9 mouse cellular contexts compared by ENCODE assay signal in the genomic region with DNA sequence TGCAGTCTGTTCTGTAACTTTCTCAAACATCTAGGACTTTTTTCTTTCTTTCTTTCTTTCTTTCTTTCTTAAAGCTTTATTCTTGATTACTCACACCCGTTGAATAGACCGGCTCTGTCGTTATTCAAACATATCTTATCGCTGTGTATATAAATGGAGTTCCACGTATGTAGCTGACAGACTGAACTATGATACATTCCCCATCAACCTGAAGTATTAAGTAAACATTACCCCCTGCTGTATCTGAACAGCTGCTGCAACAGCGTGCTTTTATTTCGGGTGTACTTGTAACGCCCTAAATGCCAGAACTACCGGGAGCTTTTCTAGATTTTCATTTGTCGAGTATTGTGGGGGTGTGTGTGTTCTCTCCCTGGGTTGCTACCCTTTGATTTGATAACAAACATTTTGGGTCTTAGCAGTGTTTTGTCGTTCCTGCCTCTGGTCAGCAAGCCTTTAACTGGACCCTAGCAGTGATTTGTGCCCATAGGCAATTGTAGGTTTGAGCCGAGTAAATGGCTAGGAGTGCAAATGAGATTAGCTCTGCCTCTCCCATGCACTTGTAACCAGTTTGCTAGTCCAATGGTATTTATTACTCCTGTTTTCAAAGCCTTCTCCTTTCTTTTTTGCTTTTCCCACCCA. TPM values are rescaled to one million over a fixed set of nuclear protein-coding genes. Genes with fewer than 3 reads are reported as not detected.
DNase-seq lines count a peak whose midpoint lies in the region; ATAC-seq and TF ChIP-seq lines count a peak whose summit lies in the region.
"Had no signal": no experiment of that assay in that cellular context is flagged by ENCODE, and none has a peak within 500 bp of the region (broad histone marks: within the 10 kb centered on the region; RNA-seq: fewer than 3 reads in every experiment).

No protein-coding gene starts in this region.

- peak overlapping the region; percentile 89 for H3K9ac ChIP-seq in heart, embryonic 13.5 days
- H3K9ac ChIP-seq in embryonic facial prominence, embryonic 12.5 days: no peak overlapping the region
- no peak overlapping the region; the same call in 1 of the 2 replicates for H3K9ac ChIP-seq in hindbrain, postnatal 0 days (replicated peaks; ENCODE audit: low read length)
- H3K9ac ChIP-seq in midbrain, embryonic 14.5 days (replicated peaks; ENCODE audit: low read length): no peak overlapping the region

- H3K36me3 ChIP-seq in heart, embryonic 13.5 days: peaks cover 28% of the 10 kb centered on the region
- H3K36me3 ChIP-seq in embryonic facial prominence, embryonic 12.5 days: peaks cover 17% of the 10 kb centered on the region
- H3K36me3 ChIP-seq in hindbrain, postnatal 0 days (ENCODE audit: insufficient read depth, low read length): 0 out of 2 replicates have a peak, but pooled peaks cover 4% of the 10 kb centered on the region
- peaks cover 28% of the 10 kb centered on the region for H3K36me3 ChIP-seq in midbrain, embryonic 14.5 days (ENCODE audit: control insufficient read depth, insufficient read depth, low read length)

- peaks cover 43% of the 10 kb centered on the region for H3K4me1 ChIP-seq in heart, embryonic 13.5 days
- H3K4me1 ChIP-seq in embryonic facial prominence, embryonic 12.5 days: peaks cover 23% of the 10 kb centered on the region
- peaks cover 24% of the 10 kb centered on the region for H3K4me1 ChIP-seq in hindbrain, postnatal 0 days (ENCODE audit: insufficient read depth, low read length)
- H3K4me1 ChIP-seq in midbrain, embryonic 14.5 days (ENCODE audit: control insufficient read depth, insufficient read depth, low read length): peaks cover 31% of the 10 kb centered on the region

- H3K4me3 ChIP-seq in heart, embryonic 13.5 days: peak overlapping the region; percentile 98
- peak overlapping the region; percentile 94 for H3K4me3 ChIP-seq in embryonic facial prominence, embryonic 12.5 days
- H3K4me3 ChIP-seq in hindbrain, postnatal 0 days (ENCODE audit: low read length): peak overlapping the region; percentile 92
- H3K4me3 ChIP-seq in midbrain, embryonic 14.5 days (replicated peaks; ENCODE audit: low read depth, low read length): peak overlapping the region; percentile 63

- H3K27ac ChIP-seq in heart, embryonic 13.5 days (replicated peaks): no peak overlapping the region
- H3K27ac ChIP-seq in embryonic facial prominence, embryonic 12.5 days: no peak overlapping the region
- no peak overlapping the region for H3K27ac ChIP-seq in hindbrain, postnatal 0 days
- H3K27ac ChIP-seq in midbrain, embryonic 14.5 days (replicated peaks; ENCODE audit: low read depth, low read length): no peak overlapping the region

- 47% methylated on average over 12 of the region's 12 CpGs for WGBS in heart, embryonic 13.5 days
- WGBS in embryonic facial prominence, embryonic 12.5 days: 54% methylated on average over 12 of the region's 12 CpGs
- WGBS in hindbrain, postnatal 0 days: 45% methylated on average over 12 of the region's 12 CpGs
- 49% methylated on average over 12 of the region's 12 CpGs for WGBS in midbrain, embryonic 14.5 days

- no peaks in the 10 kb centered on the region for H3K27me3 ChIP-seq in heart, embryonic 13.5 days (replicated peaks)
- no peaks in the 10 kb centered on the region for H3K27me3 ChIP-seq in embryonic facial prominence, embryonic 12.5 days
- H3K27me3 ChIP-seq in hindbrain, postnatal 0 days (ENCODE audit: insufficient read depth, low read length): no peaks in the 10 kb centered on the region
- H3K27me3 ChIP-seq in midbrain, embryonic 14.5 days (ENCODE audit: control insufficient read depth, insufficient read depth, low read length): no peaks in the 10 kb centered on the region

- TF ChIP-seq CTCF in hindbrain, postnatal 0 days (IDR thresholded peaks at IDR 0.05; ENCODE audit: low read depth): no peak

- no peak for ATAC-seq in heart, embryonic 13.5 days (ENCODE audit: extremely low read depth, insufficient number of reproducible peaks, low FRiP score, low TSS enrichment)
- ATAC-seq in embryonic facial prominence, embryonic 12.5 days (ENCODE audit: insufficient number of reproducible peaks, insufficient read depth, low FRiP score, low TSS enrichment): no peak
- ATAC-seq in hindbrain, postnatal 0 days: no peak
- no peak for ATAC-seq in midbrain, embryonic 14.5 days (ENCODE audit: low FRiP score, low TSS enrichment)

- DNase-seq in heart, postnatal 25 days (ENCODE audit: low spot score): no peak
- DNase-seq in hindbrain, postnatal 0 days (ENCODE audit: low spot score): no peak
- DNase-seq in midbrain, embryonic 14.5 days: no peak
- DNase-seq in thymus, postnatal 36 days: no peak
- DNase-seq in cerebellum, postnatal 36 days: no peak
- no peak for DNase-seq in frontal cortex, postnatal 14 days (ENCODE audit: low spot score in 2 of 2)

- intact Hi-C loops in heart, postnatal 25 days (cut with DNase I): loop anchor here (5.0 to 10.0 kb wide), 2 partner anchors 78 to 210 kb away; partner anchors contain the start of genes Psmb2 and Zmym4

- H3K4me2 ChIP-seq in heart, embryonic 13.5 days: peak overlapping the region; percentile 100
- H3K4me2 ChIP-seq in embryonic facial prominence, embryonic 12.5 days (replicated peaks): peak overlapping the region; percentile 99
- H3K4me2 ChIP-seq in hindbrain, postnatal 0 days (ENCODE audit: low read depth, low read length): peak overlapping the region; percentile 75
- H3K4me2 ChIP-seq in midbrain, embryonic 14.5 days (ENCODE audit: low read length): peak overlapping the region; percentile 84

- no peaks in the 10 kb centered on the region for H3K9me3 ChIP-seq in heart, embryonic 13.5 days
- no peaks in the 10 kb centered on the region for H3K9me3 ChIP-seq in embryonic facial prominence, embryonic 12.5 days
- no peaks in the 10 kb centered on the region for H3K9me3 ChIP-seq in hindbrain, postnatal 0 days (ENCODE audit: low read length)
- no peaks in the 10 kb centered on the region for H3K9me3 ChIP-seq in midbrain, embryonic 14.5 days (ENCODE audit: control insufficient read depth, low read length)

RNA-seq across cellular contexts. Expression of gene AU040320, which starts 1.5 kb away (rescaled TPM):
- 20.7 and 23.0 TPM in 2 replicates for polyA plus RNA-seq in heart, embryonic 13.5 days (2015; fragmentation: Nextera tagmentation; extraction: Ambion mirVana)
- 10 to 100 TPM; 29.6 to 33.5 TPM for total RNA-seq in heart, postnatal 25 days (2021)
- polyA plus RNA-seq in embryonic facial prominence, embryonic 12.5 days (2016; fragmentation: Nextera tagmentation; extraction: Ambion mirVana): 18.1 and 20.4 TPM in 2 replicates
- 43.9 and 45.4 TPM in 2 replicates for total RNA-seq in hindbrain, postnatal 0 days (2014; rRNA removed)
- polyA plus RNA-seq in hindbrain, postnatal 0 days (2015; fragmentation: Nextera tagmentation; extraction: Ambion mirVana): 30.5 and 33.6 TPM in 2 replicates
- 35.8 and 38.9 TPM in 2 replicates for polyA plus RNA-seq in midbrain, embryonic 14.5 days (2014; fragmentation: Nextera tagmentation; extraction: Ambion mirVana)

RNA-seq across cellular contexts. Expression of gene Ncdn, which starts 1.6 kb away (rescaled TPM):
- 23.0 and 23.4 TPM in 2 replicates for polyA plus RNA-seq in heart, embryonic 13.5 days (2015; fragmentation: Nextera tagmentation; extraction: Ambion mirVana)
- 10 to 100 TPM; 14.7 TPM for total RNA-seq in heart, postnatal 25 days (2021)
- polyA plus RNA-seq in embryonic facial prominence, embryonic 12.5 days (2016; fragmentation: Nextera tagmentation; extraction: Ambion mirVana): 35.2 and 37.2 TPM in 2 replicates
- total RNA-seq in hindbrain, postnatal 0 days (2014; rRNA removed): 380 and 389 TPM in 2 replicates
- polyA plus RNA-seq in hindbrain, postnatal 0 days (2015; fragmentation: Nextera tagmentation; extraction: Ambion mirVana): 149 and 158 TPM in 2 replicates
- 88.9 and 91.8 TPM in 2 replicates for polyA plus RNA-seq in midbrain, embryonic 14.5 days (2014; fragmentation: Nextera tagmentation; extraction: Ambion mirVana)

RNA-seq across cellular contexts. Expression of gene Tfap2e, which starts 18.8 kb away (rescaled TPM):
- not detected in 2 replicates for polyA plus RNA-seq in heart, embryonic 13.5 days (2015; fragmentation: Nextera tagmentation; extraction: Ambion mirVana)
- not detected for total RNA-seq in heart, postnatal 25 days (2021)
- 0.34 TPM in 1 of 2 replicates, not detected in the other for polyA plus RNA-seq in embryonic facial prominence, embryonic 12.5 days (2016; fragmentation: Nextera tagmentation; extraction: Ambion mirVana)
- total RNA-seq in hindbrain, postnatal 0 days (2014; rRNA removed): not detected in 2 replicates
- polyA plus RNA-seq in hindbrain, postnatal 0 days (2015; fragmentation: Nextera tagmentation; extraction: Ambion mirVana): 0.15 and 0.16 TPM in 2 replicates
- 0.97 and 2.0 TPM in 2 replicates for polyA plus RNA-seq in midbrain, embryonic 14.5 days (2014; fragmentation: Nextera tagmentation; extraction: Ambion mirVana)
- total RNA-seq: layer of hippocampus, adult 18-20 months had no signal
